Mouse (Mus musculus): Measurements from ENCODE around the gene Ipo4.

GRCm38 (mm10) chr14:55580731-55581130, 55.0 kb downstream of the Ipo4 start:
- TF ChIP-seq CTCF (IDR thresholded peaks at IDR 0.05; ENCODE audit: low read depth, low read length), result no peak
- no peak for TF ChIP-seq GATA2 (IDR thresholded peaks at IDR 0.05; ENCODE audit: borderline replicate concordance, low read depth, low read length)

Measured in G1E (cell line).